Mouse (Mus musculus) CD4-positive, CD25-positive, alpha-beta regulatory T cell, adult 4 months (primary cell): ENCODE results near the gene Napa. TPM values are rescaled to one million over a fixed set of nuclear protein-coding genes. Genes with fewer than 3 reads are reported as not detected.
A peak's percentile ranks its signal among the peaks of the same experiment; 100 is the strongest.

Source experiments
- ATAC-seq: one replicate; pipeline ENCODE4 v1.8.0; 2017
- polyA plus RNA-seq, 2 experiments: library from polyadenylated mRNA; unstranded; fragments of 100-300 nt; shearing (Covaris generic); gene quantifications; one replicate each; pipeline ENCODE4 v1.2.1; 2017

The Napa gene
- polyA plus RNA-seq, 2 experiments from 2014 or later, result 198 to 297 TPM

DNA sequence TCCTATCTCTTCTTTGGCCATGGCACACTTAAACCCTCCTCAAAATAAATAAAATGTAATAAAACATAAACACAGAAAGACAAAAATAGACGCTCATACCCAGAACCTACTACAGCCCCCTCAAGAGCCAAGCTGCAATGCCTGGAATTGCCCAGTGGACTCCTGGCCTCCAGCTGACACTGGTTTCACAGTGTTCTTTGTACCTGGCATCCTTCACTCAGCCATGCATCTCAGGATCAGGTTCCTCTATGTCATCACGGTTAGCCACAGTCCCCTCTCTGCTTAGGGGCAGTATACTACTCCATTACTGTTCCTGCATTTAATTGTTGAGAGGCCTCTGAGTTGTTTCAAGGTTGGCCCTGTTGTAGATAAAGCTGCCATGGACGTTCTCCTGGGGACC lies 34.7 kb downstream of the Napa start:
- ATAC-seq, result no peak

DNA sequence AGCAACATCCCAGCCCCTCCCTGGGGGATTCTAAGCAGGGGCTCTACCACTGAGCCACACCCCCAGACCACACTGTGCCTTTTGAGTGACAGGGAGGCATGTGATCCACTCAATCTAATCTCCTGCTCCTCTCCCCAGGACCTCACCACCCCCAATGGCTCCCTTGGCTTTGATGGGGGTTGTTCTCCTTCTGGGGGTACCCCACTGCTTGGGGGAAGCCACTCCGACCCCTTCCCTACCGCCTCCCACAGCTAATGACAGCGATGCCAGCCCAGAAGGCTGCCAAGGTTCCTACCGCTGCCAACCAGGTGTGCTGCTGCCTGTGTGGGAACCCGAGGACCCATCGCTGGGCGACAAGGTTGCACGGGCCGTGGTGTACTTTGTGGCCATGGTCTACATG lies 35.4 kb downstream of the Napa start:
- no peak for ATAC-seq

DNA sequence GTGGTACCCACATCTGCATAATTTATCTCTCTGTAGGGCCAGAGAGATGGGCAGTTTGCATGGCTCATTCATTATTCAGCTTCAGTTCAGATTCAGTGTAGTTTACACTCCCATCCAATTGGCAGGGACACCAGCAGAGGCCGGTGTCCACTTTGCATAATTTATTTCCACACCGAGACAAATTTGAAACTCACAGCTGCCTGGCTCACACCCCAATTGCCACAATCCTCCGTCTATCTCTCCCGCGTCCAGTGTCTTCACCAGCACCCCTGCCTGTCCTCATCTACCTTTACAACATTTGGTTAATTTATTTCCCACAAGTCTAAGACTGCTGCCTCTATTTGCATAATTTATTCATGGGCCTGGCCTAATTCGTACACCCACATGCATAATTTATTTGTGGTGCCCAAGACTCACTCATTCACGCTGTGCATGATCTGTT lies 36.7 kb downstream of the Napa start:
- no peak for ATAC-seq

DNA sequence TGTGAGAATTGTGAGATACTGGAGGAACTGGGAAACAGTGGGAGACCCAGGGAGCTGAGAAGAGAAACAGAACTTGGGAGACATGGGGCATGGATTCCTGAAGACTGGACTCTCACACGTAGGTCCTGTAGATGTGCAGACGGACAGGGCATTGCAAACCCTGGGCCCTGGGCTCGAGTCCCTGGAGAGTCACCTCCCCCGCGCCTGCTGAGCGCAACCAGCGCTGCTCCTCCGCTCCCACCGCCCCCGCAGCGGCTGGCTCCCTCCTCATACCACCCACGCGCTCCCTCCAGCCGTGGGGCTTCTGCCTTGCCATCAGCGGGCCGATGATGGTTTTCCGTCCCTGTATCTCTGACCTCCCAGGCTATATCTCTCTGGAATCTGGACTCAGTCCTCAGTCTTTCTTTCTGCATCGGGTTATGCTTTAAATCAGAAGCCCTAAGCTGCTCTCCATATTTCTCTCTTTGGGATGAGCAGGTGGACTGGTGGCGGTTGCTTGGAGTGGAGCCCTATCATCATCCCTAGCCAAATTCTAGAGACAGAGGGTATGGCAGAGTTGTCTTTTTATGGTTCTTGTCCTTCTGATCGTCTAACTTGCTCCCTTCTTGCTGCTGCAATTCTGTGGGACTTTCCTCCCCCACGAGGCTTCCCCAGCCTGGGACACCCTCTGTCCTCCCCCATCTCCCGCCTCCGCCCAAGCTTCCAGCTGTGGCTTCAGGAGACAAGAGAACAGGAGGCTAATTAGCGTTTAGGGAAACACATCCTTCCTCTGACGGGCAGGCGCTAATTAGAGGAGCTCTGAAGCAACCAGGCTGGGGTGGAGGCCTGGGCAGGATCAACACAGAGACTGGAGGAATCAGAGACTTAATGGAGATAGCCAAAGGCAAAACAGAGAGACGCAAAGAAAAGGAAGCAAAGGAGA lies 48.5 kb downstream of the Napa start:
- no peak for ATAC-seq

DNA sequence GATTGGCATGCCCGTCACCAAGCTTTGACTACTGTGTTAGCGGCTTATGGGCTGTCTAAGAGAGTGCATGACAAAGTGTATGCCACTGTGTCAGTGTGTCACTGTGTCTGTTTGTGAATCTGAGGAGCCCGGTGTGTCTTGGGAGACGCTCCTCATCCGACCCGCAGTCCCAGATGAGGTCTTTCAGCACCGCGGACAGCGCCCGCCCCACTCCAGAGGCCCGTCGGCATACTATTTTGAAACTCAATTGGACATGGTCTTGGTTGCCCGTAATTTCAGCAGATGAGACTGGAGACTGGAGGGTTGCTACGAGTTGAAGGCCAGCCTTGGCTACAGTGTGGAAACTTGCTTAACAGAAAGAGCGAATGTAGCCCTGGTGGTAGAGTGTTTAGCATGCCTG lies 49.4 kb downstream of the Napa start:
- ATAC-seq, result no peak

DNA sequence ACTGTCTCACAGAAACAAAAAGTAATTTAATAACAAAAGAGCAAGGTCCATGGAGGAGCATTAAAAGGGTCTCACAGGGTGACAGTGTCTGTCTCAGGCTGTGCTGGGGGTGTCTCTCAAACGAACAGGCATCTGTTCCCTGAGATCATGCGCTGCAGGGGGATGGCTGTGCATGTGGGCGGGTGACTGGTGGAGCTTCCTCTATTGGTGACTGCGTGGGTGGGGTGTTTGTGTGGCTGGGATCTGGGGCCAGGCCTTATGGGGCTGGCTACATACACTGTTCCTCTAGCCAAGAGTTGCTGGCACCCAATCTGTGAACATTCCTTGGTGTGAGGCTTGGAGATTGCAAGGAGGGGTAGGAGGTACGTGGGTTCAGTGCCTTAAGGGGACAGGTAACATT lies 51.0 kb downstream of the Napa start:
- no peak for ATAC-seq

DNA sequence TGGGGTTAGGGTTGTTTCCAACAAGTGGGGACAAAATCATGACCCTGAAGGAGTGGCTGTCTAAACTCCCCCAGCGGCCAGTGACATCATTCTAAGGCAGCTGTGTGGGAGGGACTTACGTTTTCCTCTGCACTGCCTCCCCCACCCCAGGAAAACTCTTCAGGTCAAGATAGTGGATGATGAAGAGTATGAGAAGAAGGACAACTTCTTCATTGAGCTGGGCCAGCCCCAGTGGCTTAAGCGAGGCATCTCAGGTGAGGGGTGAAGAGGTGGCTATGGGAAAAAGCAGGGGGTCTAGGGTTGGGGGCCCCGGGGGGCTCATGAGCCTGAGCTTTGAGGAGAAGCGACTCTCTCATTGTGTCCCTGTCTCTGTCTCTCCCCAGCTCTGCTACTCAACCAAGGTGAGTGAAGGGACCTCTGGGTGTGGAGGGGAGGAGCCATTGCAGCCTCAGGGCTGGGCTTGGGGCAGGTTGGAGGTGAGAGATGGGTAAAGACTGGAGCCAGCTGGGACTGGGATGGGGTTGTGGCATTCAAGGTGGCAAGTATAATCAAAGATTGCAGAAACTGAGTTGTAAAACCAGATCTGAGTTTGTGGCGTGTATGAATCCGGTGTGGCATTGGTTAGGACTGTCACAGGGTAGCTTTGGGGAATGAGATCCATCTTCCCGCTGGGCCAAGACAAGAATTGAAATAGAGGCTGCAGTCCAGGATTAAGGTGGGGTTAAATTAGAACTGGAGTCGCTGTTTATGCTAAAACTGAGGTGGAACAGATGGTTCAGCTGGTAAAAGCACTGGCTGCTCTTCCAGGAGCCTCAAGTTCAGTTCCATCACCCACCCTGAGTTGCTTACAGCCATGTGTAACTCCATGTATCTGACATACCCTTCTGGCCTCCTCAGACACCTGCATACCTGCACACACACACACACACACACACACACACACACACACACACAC lies 52.2 kb downstream of the Napa start:
- no peak for ATAC-seq

DNA sequence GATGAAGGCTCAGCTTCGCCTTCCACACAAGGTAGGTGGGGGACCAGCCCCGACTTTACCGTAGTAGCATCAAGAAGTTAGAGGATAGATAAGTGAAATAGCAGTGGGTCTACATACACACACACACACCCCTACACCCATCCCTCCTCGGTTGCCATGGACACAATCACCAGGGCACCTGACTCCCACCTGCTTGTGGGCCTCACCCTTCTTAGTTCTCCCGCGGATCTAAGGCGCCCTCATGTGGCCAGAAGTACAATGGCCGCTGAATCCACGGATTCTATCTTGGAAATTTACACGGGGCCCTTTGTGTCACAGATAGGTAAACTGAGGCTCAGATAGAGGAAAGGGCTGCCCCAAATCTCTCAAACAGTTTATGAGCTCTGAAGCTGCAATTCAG lies 55.3 kb downstream of the Napa start:
- peak; percentile 71 for ATAC-seq

DNA sequence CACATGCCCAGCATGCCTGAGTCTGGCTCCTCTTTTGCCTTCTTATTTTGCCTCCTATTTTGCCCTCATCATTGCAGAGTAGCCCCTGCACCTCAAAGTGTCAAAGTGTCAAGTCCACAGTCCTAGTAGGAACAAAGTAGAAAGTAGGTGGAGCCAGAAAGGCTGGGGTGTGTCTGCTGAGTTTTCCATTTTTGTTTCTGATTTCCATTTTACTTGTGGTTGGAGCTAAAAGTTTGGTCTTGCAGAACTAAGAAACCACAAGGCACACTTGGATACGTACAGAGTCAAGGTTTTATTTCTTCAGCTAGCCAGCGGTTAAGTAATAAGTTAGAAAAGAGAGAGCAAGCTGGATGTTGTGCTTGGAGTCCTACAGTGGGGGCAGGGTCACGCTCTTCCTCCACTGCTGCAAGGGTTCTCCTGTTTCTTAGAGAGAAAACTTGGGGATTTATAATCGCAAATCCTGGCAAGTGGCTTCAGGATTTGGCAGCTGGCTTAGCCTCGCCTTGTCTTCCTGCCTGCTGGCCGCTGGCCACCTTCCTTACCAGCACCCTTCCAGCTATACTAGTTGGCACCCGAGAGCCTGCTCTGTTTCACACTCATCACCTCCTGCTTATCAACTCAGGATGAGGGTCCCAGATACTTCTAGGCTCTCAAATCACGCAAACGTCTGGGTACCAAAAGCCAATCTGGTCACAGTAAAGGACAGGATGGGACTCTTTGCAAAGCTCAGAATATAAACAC lies 57.0 kb downstream of the Napa start:
- no peak for ATAC-seq

DNA sequence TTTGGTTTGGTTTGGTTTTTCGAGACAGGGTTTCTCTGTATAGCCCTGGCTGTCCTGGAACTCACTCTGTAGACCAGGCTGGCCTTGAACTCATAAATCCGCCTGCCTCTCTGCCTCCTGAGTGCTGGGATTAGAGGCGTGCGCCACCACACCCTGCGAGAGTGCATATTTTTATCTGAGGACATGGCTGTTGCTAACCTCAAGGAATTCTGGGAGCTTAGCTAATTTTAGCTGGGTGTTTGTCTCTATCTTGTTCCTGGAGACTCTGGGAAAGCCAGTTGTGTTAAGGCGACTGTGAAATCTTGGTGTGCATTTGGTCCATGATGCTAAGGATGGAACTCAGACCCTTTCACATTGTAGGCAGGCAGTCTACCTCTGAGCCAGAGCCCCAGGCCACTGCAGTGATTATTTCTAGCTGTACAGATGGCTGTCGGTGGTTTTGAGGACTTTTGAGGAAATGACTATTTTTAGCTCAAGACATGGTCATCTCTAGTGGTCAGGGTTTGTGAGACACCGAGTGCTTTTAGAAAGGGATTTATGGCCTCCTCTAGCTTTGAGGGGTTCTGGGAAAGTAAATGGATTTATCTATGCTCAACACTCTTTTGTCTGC lies 58.0 kb downstream of the Napa start:
- no peak for ATAC-seq

DNA sequence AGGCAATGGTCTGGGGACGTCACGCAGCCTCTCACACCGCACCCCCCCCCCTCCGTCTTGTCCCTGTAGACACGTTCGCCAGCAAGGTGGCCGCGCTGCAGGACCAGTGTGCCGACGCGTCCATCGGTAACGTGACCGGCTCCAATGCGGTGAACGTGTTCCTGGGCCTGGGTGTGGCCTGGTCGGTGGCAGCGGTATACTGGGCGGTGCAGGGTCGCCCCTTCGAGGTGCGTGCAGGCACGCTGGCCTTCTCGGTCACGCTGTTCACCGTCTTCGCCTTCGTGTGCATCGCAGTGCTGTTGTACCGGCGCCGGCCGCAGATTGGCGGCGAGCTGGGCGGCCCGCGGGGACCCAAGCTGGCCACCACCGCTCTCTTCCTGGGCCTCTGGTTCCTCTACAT lies 60.5 kb downstream of the Napa start:
- ATAC-seq, result no peak

DNA sequence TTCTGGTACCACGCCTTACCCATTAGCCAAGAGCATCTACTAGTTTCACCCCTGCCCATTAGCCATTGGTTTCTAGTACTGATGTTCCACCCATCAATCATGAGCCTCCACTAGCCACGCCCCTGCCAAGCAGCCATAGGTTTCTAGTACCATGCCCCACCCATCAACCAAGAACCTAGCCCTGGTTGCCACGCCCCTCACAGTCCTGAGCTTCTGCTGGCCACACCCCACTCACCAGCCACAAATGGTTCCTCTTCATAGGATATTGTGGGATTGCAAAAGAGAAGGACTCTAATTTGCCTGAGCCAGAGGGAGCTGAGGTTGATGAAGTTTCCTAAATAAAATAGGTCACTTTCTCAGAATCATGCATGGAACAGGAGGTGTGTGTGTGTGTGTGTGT lies 62.4 kb downstream of the Napa start:
- ATAC-seq, result no peak

DNA sequence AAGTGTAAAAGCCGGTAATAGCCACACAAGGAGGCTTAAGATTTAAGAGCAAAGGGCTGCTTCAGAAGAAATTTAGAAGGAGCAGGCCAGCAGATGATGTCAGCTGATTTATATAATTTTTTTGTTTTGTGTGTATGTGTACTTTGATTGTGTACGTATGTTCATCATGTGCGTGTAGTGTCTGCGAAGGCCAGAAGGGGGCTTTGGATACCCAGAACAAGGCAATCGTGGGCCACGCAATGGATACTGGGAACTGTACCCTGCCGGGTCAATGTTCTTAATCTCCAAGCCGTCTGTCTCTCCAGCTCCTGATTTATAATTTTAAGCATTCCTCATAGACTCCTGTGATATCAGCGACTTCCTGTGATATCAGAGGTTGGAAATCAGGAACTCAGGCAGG lies 63.0 kb downstream of the Napa start:
- no peak for ATAC-seq

DNA sequence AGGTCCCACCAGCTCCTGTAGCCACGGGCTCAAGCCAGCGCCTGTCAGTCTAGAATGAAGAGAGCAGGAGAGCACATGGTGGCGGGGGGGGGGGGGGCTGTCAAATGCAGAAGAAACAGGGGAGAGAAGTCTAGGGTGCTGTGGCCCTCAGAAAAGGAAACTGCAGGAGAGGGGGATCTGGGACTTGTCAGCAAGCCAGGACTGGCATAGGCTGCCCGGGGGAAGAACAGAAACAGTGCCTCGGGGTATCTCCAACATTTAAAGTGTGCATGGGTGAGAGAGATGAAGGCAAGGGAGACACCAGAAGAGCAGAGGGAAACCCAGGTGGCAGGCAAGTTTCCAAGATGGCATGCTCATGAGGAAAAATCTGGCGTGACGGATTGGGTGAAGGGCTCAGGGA lies 63.8 kb downstream of the Napa start:
- ATAC-seq, result no peak

Other genes with a start within 250 kb of the Napa start
- gene Crx, start 218.5 kb upstream of the Napa start, polyA plus RNA-seq, result not detected
- under 1 TPM in 1 of 2 experiments, not detected in 1; 0.26 TPM for gene Crxos, start 215.8 kb upstream of the Napa start, polyA plus RNA-seq
- gene Selenow, start 176.1 kb upstream of the Napa start, polyA plus RNA-seq, result 100 to 1,000 TPM; 912 to 987 TPM
- gene Nop53, start 152.4 kb upstream of the Napa start, polyA plus RNA-seq, result 100 to 1,000 TPM; 244 to 324 TPM
- gene Ehd2, start 130.9 kb upstream of the Napa start, polyA plus RNA-seq, result under 1 TPM; 0.07 to 0.15 TPM
- 1 to 10 TPM; 3.6 to 3.9 TPM for gene Bicra, start 50.5 kb upstream of the Napa start, polyA plus RNA-seq
- not detected for gene Zfp541, start 36.6 kb upstream of the Napa start, polyA plus RNA-seq
- gene Kptn, start 21.4 kb downstream of the Napa start, polyA plus RNA-seq, result 10 to 100 TPM; 22.0 to 32.9 TPM
- not detected for gene Slc8a2, start 31.4 kb downstream of the Napa start, polyA plus RNA-seq
- 10 to 100 TPM; 23.0 to 26.2 TPM for gene Meis3, start 76.6 kb downstream of the Napa start, polyA plus RNA-seq
- 10 to 100 TPM in 1 of 2 experiments, 1 to 10 TPM in 1; 9.3 to 13.7 TPM for gene Dhx34, start 123.6 kb downstream of the Napa start, polyA plus RNA-seq
- gene C5ar2, start 145.7 kb downstream of the Napa start, polyA plus RNA-seq, result under 1 TPM in 1 of 2 experiments, not detected in 1; 0.15 TPM
- gene C5ar1, start 161.1 kb downstream of the Napa start, polyA plus RNA-seq, result not detected
- 1 to 10 TPM; 1.0 to 2.3 TPM for gene Inafm1, start 175.2 kb downstream of the Napa start, polyA plus RNA-seq
- gene Ccdc9, start 188.3 kb downstream of the Napa start, polyA plus RNA-seq, result 10 to 100 TPM in 1 of 2 experiments, 1 to 10 TPM in 1; 7.6 to 13.1 TPM
- 1 to 10 TPM in 1 of 2 experiments, not detected in 1; 1.2 TPM for gene Bbc3, start 209.9 kb downstream of the Napa start, polyA plus RNA-seq